ENCODE assay signal across 17 mouse cellular contexts in the genomic region with DNA sequence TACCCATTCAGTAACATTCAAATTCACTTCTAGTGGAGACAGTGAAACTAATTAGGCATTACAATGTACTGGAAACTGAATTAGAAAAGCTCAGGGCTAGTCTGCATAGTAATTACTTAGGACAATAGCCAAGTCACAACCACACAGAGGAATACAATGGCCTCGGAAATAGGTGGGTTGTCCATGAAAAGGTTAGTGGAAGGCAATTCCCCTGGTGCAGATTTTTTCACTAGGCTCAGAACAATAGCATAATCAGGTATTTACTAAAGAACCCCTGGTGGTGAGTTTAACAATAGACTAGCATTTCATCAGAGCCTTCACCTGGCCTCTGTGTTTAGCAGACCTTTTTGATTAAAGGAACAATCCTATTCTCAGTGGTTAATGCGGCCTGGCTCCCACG. TPM values are rescaled to one million over a fixed set of nuclear protein-coding genes. Genes with fewer than 3 reads are reported as not detected.
DNase-seq lines count a peak whose midpoint lies in the region; TF ChIP-seq lines count a peak whose summit lies in the region.
"Not testable (repeated sequence)": the region's sequence is repeated elsewhere in the genome, so short reads cannot be mapped to it uniquely, and the experiment has no call there.
"Had no signal": no experiment of that assay in that cellular context is flagged by ENCODE, and none has a peak within 500 bp of the region (broad histone marks: within the 10 kb centered on the region; RNA-seq: fewer than 3 reads in every experiment).

No protein-coding gene starts in this region.

- in situ Hi-C loops in ES-E14 (cut with MboI; ENCODE audit: low sequenced_read_pairs in 2 of 2, unreplicated experiment in 2 of 2) = not testable (repeated sequence)

- TF ChIP-seq CTCF in ES-Bruce4 (IDR thresholded peaks at IDR 0.05; ENCODE audit: low read depth, low read length) = not testable (repeated sequence)

- H3K4me1 ChIP-seq in ES-Bruce4 (ENCODE audit: control insufficient read depth, insufficient read depth, low read length); ES-E14 (ENCODE audit: control insufficient read depth in 2 of 2, insufficient read depth in 2 of 2, low read length in 2 of 2, poor library complexity in 1 of 2): not testable (repeated sequence)

- not testable (repeated sequence) for H3K36me3 ChIP-seq in ES-Bruce4 (ENCODE audit: control insufficient read depth, insufficient read depth, low read length, poor library complexity, severe bottlenecking); ES-E14 (ENCODE audit: control insufficient read depth, insufficient read depth, low read length, poor library complexity, severe bottlenecking)

- TF ChIP-seq EP300 in ES-Bruce4 (IDR thresholded peaks at IDR 0.05; ENCODE audit: insufficient read depth, low read depth, low read length) = not testable (repeated sequence)

- H3K4me3 ChIP-seq in ES-Bruce4 (ENCODE audit: low read depth, low read length); ES-E14 (ENCODE audit: insufficient read depth in 1 of 2, low read depth in 1 of 2, low read length in 2 of 2, poor library complexity in 1 of 2, severe bottlenecking in 1 of 2): not testable (repeated sequence)

- H3K27me3 ChIP-seq in ES-Bruce4 (ENCODE audit: control insufficient read depth, insufficient read depth, low read length, poor library complexity, severe bottlenecking) = not testable (repeated sequence)

- H3K9ac ChIP-seq in ES-Bruce4 (ENCODE audit: low read depth, poor library complexity, severe bottlenecking); ES-E14 (ENCODE audit: insufficient read depth, low read depth, low read length, poor library complexity, severe bottlenecking): not testable (repeated sequence)

- H3K9me3 ChIP-seq in ES-Bruce4 (replicated peaks; ENCODE audit: control insufficient read depth, insufficient read depth, low read length, poor library complexity, severe bottlenecking) = peaks cover 13% of the 10 kb centered on the region
- H3K9me3 ChIP-seq in ES-E14 (ENCODE audit: control insufficient read depth, insufficient read depth, low read depth, low read length) = not testable (repeated sequence)

- H3K27ac ChIP-seq in ES-Bruce4 (ENCODE audit: insufficient read depth, low read length) (peak overlapping the region; percentile 61), ES-E14 (ENCODE audit: insufficient read depth, low read depth, low read length, poor library complexity, severe bottlenecking) (peak overlapping the region; percentile 58; the same call in 1 of the 2 replicates)

- DNase-seq in ES-E14 (ENCODE audit: low read depth, low spot score) (peak; percentile 63), ZHBTc4 (ENCODE audit: low read depth, low spot score) (peak; percentile 94)
- peak; percentile 45 for DNase-seq in heart, adult 11 months
- DNase-seq in retina, postnatal 1 day = peak; percentile 0

- not testable (repeated sequence) for TF ChIP-seq POLR2A in ES-Bruce4 (IDR thresholded peaks at IDR 0.05; ENCODE audit: insufficient read depth, low read length)

TF ChIP-seq in ES-E14, 5 proteins besides CTCF, POLR2A, EP300 and RAD21:
- TF ChIP-seq ZNF384 (IDR thresholded peaks at IDR 0.05; ENCODE audit: low read depth, low read length) = 0 out of 2 replicates have a peak, but pooled peaks have one; percentile 27

RNA-seq across cellular contexts. Expression of gene Cyp2c69, which starts 3.5 kb away (rescaled TPM):
- polyA plus RNA-seq in ES-Bruce4 (2011; ENCODE audit: insufficient read depth, insufficient read length, low read depth, missing spikeins) = not detected in 2 replicates
- total RNA-seq in ES-E14 (2012; rRNA removed) = 0.22 and 0.63 TPM in 2 replicates
- total RNA-seq: adrenal gland, postnatal 25 days; CH12.LX; common myeloid progenitor, adult 5-6 weeks; forebrain, postnatal 0 days; MEL had no signal
- polyA plus RNA-seq: brain, embryonic 14.5 days; CD4-positive, CD25-positive, alpha-beta regulatory T cell, adult 4 months; embryonic facial prominence, embryonic 11.5 days; embryonic facial prominence, embryonic 13.5 days; forebrain, embryonic 11.5 days; forebrain, embryonic 13.5 days; forebrain, embryonic 15.5 days; forebrain, postnatal 0 days had no signal

Comparison
In these comparisons a context has a peak if more than half of its experiments do, and no peak if none do; other contexts are left out.
1. DNase-seq: peak in every context shown above with its lines; median percentile 94 in ZHBTc4; 63 in ES-E14; 45 in heart, adult 11 months; 0 in retina, postnatal 1 day.